Mouse (Mus musculus): Measurements from ENCODE around the gene Stfa1. TPM values are rescaled to one million over a fixed set of nuclear protein-coding genes. Genes with fewer than 3 reads are reported as not detected.

Stfa1 gene
- 3.5 and 39.7 TPM in 2 replicates for polyA plus RNA-seq (2015; fragmentation: Nextera tagmentation; extraction: Ambion mirVana)

DNA sequence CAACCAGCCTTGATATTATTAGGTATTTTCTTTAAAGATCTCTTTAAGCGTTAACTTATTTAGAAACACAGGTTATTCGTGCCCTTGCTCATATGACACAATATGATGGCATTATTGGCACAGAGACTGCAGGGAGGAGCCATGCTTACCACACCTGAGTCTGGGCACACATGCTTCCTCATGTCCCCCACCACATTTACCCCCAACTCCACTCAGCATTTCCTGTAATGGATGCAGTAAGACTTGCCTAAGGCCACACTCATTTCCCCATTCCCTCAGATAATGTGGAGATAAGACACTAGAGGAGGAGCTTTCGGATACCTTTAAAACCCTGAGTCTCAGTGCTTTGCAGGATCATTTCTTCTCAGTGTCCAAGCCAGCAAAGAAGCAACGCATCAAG lies at the start of gene Stfa1:
Gene Stfa1, plus strand, starts transcription at position 156 of the 400 bp plus-strand sequence.

DNA sequence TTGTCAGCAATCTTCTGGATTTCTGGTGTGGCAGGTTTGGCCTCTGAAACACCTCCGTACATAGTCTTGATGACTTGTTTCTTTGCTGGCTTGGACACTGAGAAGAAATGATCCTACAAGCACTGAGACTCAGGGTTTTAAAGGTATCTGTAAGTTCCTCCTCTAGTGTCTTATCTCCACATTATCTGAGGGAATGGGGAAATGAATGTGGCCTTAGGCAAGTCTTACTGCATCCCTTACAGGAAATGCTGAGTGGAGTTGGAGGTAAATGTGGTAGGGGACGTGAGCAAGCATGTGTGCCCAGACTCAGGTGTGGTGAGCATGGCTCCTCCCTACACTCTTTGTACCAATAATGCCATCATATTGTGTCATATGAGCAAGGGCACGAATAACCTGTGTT lies 57.5 kb downstream of the Stfa1 start, which contains the start of gene BC117090:
Gene BC117090, minus strand, starts transcription at position 101 of the 400 bp plus-strand sequence.

Other genes with a start within 250 kb of the Stfa1 start
- gene Wdr5b, start 235.8 kb upstream of the Stfa1 start, polyA plus RNA-seq (2015; fragmentation: Nextera tagmentation; extraction: Ambion mirVana) = 5.3 and 5.9 TPM in 2 replicates
- 265 and 287 TPM in 2 replicates for gene Fam162a, start 205.4 kb upstream of the Stfa1 start, polyA plus RNA-seq (2015; fragmentation: Nextera tagmentation; extraction: Ambion mirVana)
- gene Ccdc58, start 205.3 kb upstream of the Stfa1 start, polyA plus RNA-seq (2015; fragmentation: Nextera tagmentation; extraction: Ambion mirVana) = 65.8 and 66.0 TPM in 2 replicates
- gene Csta1, start 145.7 kb upstream of the Stfa1 start, polyA plus RNA-seq (2015; fragmentation: Nextera tagmentation; extraction: Ambion mirVana) = 5.2 TPM in 1 of 2 replicates, not detected in the other
- gene Stfa2l1, start 120.1 kb upstream of the Stfa1 start, polyA plus RNA-seq (2015; fragmentation: Nextera tagmentation; extraction: Ambion mirVana) = 1.7 and 1.8 TPM in 2 replicates
- gene Gm5483, start 92.7 kb upstream of the Stfa1 start, polyA plus RNA-seq (2015; fragmentation: Nextera tagmentation; extraction: Ambion mirVana) = 1.6 and 3.9 TPM in 2 replicates
- gene Gm5416, start 66.5 kb upstream of the Stfa1 start, polyA plus RNA-seq (2015; fragmentation: Nextera tagmentation; extraction: Ambion mirVana) = not detected in 2 replicates
- 0.51 and 1.3 TPM in 2 replicates for gene 2010005H15Rik, start 55.5 kb upstream of the Stfa1 start, polyA plus RNA-seq (2015; fragmentation: Nextera tagmentation; extraction: Ambion mirVana)
- gene BC117090, start 57.4 kb downstream of the Stfa1 start, polyA plus RNA-seq (2015; fragmentation: Nextera tagmentation; extraction: Ambion mirVana) = 0.78 TPM in 1 of 2 replicates, not detected in the other
- 3.8 and 147 TPM in 2 replicates for gene BC100530, start 90.8 kb downstream of the Stfa1 start, polyA plus RNA-seq (2015; fragmentation: Nextera tagmentation; extraction: Ambion mirVana)
- gene Stfa2, start 131.5 kb downstream of the Stfa1 start, polyA plus RNA-seq (2015; fragmentation: Nextera tagmentation; extraction: Ambion mirVana) = 1.5 and 14.0 TPM in 2 replicates
- 1.9 and 120 TPM in 2 replicates for gene Stfa3, start 178.4 kb downstream of the Stfa1 start, polyA plus RNA-seq (2015; fragmentation: Nextera tagmentation; extraction: Ambion mirVana)